ENCODE assay signal across 12 mouse cellular contexts in the genomic region with DNA sequence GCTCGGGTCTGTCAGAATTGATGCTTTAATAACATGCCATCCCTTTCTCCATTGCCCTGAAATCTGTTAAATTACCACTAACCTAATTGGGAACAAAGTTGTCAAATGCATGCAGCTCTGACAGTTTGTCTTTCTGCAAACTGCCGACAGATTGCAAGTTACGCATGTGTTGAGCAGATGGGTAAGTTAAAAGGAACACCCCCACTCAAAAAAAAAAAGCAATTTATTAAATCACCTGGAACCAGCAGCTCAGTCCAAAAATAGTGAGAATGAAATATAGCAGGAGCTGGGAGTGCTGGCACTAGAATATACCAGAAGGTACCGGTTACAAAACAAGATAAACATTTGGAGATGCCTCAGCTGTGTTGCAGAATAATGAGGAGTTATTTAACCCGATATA.
DNase-seq lines count a peak whose midpoint lies in the region.
"Had no signal": no experiment of that assay in that cellular context is flagged by ENCODE, and none has a peak within 500 bp of the region (broad histone marks: within the 10 kb centered on the region; RNA-seq: fewer than 3 reads in every experiment).

No protein-coding gene starts in this region.

- DNase-seq in frontal cortex, adult 2 months (ENCODE audit: extremely low spot score in 1 of 2, low spot score in 1 of 2): peak; percentile 16 to 42
- no peak for DNase-seq in frontal cortex, postnatal 14 days (ENCODE audit: low spot score in 2 of 2)
- peak; percentile 1 for DNase-seq in ovary, postnatal 14 days (ENCODE audit: low spot score)
- DNase-seq in ovary, postnatal 10 days (ENCODE audit: low spot score): no peak
- peak; percentile 53 to 76 for DNase-seq in layer of hippocampus, adult 8-10 months (ENCODE audit: low spot score in 2 of 2)
- peak; percentile 2 to 3 for DNase-seq in right cerebral cortex, postnatal 36 days (ENCODE audit: low spot score in 2 of 2)
- no peak for DNase-seq in cerebellum, postnatal 25 days
- DNase-seq in B cell, adult 2 months: no peak
- DNase-seq: adrenal gland, adult 8-10 months; cerebellum, adult 11-12 months; heart, postnatal 36 days; kidney, postnatal 25 days had no signal

Comparison
In these comparisons a context has a peak if more than half of its experiments do, and no peak if none do; other contexts are left out.
1. DNase-seq: peak in frontal cortex, adult 2 months (2 of 2), ovary, postnatal 14 days (single experiment), layer of hippocampus, adult 8-10 months (2 of 2) and right cerebral cortex, postnatal 36 days (2 of 2); none in frontal cortex, postnatal 14 days (0 of 2), ovary, postnatal 10 days (single experiment), cerebellum, postnatal 25 days (0 of 2) and B cell, adult 2 months (0 of 2).